Mouse (Mus musculus) erythroblast, embryonic 14.5 days (primary cell): Measurements from ENCODE around the gene Sh3d21. TPM values are rescaled to one million over a fixed set of nuclear protein-coding genes. Genes with fewer than 3 reads are reported as not detected.

Source experiments
- H3K27me3 ChIP-seq: 2 replicates; pipeline ENCODE4 v1.6.1; 2012; ENCODE audit warnings: inconsistent platforms; ENCODE audit not compliant: control insufficient read depth
- H3K36me3 ChIP-seq: 2 replicates; pipeline ENCODE4 v1.6.1; 2012; ENCODE audit warnings: mild to moderate bottlenecking, inconsistent platforms; ENCODE audit not compliant: control insufficient read depth
- H3K4me1 ChIP-seq: 2 replicates; pipeline ENCODE4 v1.6.1; 2012; ENCODE audit warnings: inconsistent platforms; ENCODE audit not compliant: control insufficient read depth
- H3K4me3 ChIP-seq: replicated peaks from 2 replicates; pipeline ENCODE3; 2012; ENCODE audit warnings: moderate library complexity, mild to moderate bottlenecking, inconsistent platforms
- H3K9me3 ChIP-seq: 2 replicates; pipeline ENCODE4 v1.6.1; 2012; ENCODE audit warnings: low read length, inconsistent platforms, mixed read lengths; ENCODE audit not compliant: control insufficient read depth
- GATA1 ChIP-seq: IDR thresholded peaks from 2 replicates; pipeline ENCODE4 v1.6.1; 2012; ENCODE audit warnings: low read length, inconsistent platforms, mixed read lengths
- TAL1 ChIP-seq: IDR thresholded peaks from 3 replicates; pipeline ENCODE4 v1.6.1; 2012; ENCODE audit warnings: low read length, inconsistent platforms, mixed read lengths
- polyA plus RNA-seq: library from polyadenylated mRNA; stranded (reverse); fragments of >175 nt; gene quantifications from 2 replicates; pipeline ENCODE4 v1.2.3, GENCODE M21; 2012

Gene Sh3d21
- polyA plus RNA-seq, 1 experiment = 0.05 TPM

GRCm38 (mm10) chr4:126159455-126159854 lies 3.8 kb downstream of the Sh3d21 start:
- Histone ChIP-seq H3K27me3 (no peaks in the 10 kb centered on the region), H3K4me1 (peaks cover 21% of the 10 kb centered on the region), H3K9me3 (0 out of 2 replicates have a peak, but pooled peaks cover 2% of the 10 kb centered on the region), H3K4me3 (no peak overlapping the region), H3K36me3 (peaks cover 7% of the 10 kb centered on the region)
- TF ChIP-seq GATA1 = no peak
- TF ChIP-seq TAL1 = no peak

GRCm38 (mm10) chr4:126157562-126157961 lies 5.7 kb downstream of the Sh3d21 start:
- peaks cover 5% of the 10 kb centered on the region; the same call in 1 of the 2 replicates for H3K27me3 ChIP-seq
- peaks cover 8% of the 10 kb centered on the region for H3K4me1 ChIP-seq
- 0 out of 2 replicates have a peak, but pooled peaks cover 2% of the 10 kb centered on the region for H3K9me3 ChIP-seq
- H3K4me3 ChIP-seq = no peak overlapping the region
- TF ChIP-seq GATA1 (no peak), TAL1 (no peak)
- H3K36me3 ChIP-seq = no peaks in the 10 kb centered on the region; the same call in 1 of the 2 replicates

- TF ChIP-seq GATA1 = no peak
- no peak for TF ChIP-seq TAL1
- Histone ChIP-seq H3K4me1 (peaks cover 1% of the 10 kb centered on the region), H3K27me3 (peaks cover 8% of the 10 kb centered on the region; the same call in 1 of the 2 replicates), H3K36me3 (no peaks in the 10 kb centered on the region; the same call in 1 of the 2 replicates), H3K4me3 (no peak overlapping the region), H3K9me3 (0 out of 2 replicates have a peak, but pooled peaks cover 2% of the 10 kb centered on the region)
These were observed 6.7 kb downstream of the Sh3d21 start for GRCm38 (mm10) chr4:126156617-126157016.

GRCm38 (mm10) chr4:126155869-126156268 lies 7.4 kb downstream of the Sh3d21 start:
- H3K4me1 ChIP-seq = peaks cover 1% of the 10 kb centered on the region
- H3K9me3 ChIP-seq = 0 out of 2 replicates have a peak, but pooled peaks cover 2% of the 10 kb centered on the region
- peaks cover 14% of the 10 kb centered on the region; the same call in 1 of the 2 replicates for H3K27me3 ChIP-seq
- H3K36me3 ChIP-seq = no peaks in the 10 kb centered on the region; the same call in 1 of the 2 replicates
- no peak overlapping the region for H3K4me3 ChIP-seq
- no peak for TF ChIP-seq GATA1
- TF ChIP-seq TAL1 = no peak

GRCm38 (mm10) chr4:126155183-126155582 lies 8.1 kb downstream of the Sh3d21 start:
- Histone ChIP-seq H3K4me1 (peaks cover 1% of the 10 kb centered on the region), H3K27me3 (peaks cover 20% of the 10 kb centered on the region), H3K36me3 (no peaks in the 10 kb centered on the region; the same call in 1 of the 2 replicates), H3K4me3 (no peak overlapping the region), H3K9me3 (0 out of 2 replicates have a peak, but pooled peaks cover 2% of the 10 kb centered on the region)
- TF ChIP-seq TAL1 (no peak), GATA1 (no peak)

GRCm38 (mm10) chr4:126152864-126153263 lies 10.4 kb downstream of the Sh3d21 start:
- Histone ChIP-seq H3K4me1 (peaks cover 6% of the 10 kb centered on the region), H3K27me3 (peaks cover 43% of the 10 kb centered on the region), H3K9me3 (peaks cover 2% of the 10 kb centered on the region; the same call in 1 of the 2 replicates), H3K36me3 (no peaks in the 10 kb centered on the region; the same call in 1 of the 2 replicates), H3K4me3 (no peak overlapping the region)
- no peak for TF ChIP-seq TAL1
- TF ChIP-seq GATA1 = no peak

- Histone ChIP-seq H3K27me3 (peaks cover 53% of the 10 kb centered on the region), H3K9me3 (peaks cover 2% of the 10 kb centered on the region; the same call in 1 of the 2 replicates), H3K4me1 (peaks cover 6% of the 10 kb centered on the region), H3K36me3 (no peaks in the 10 kb centered on the region; the same call in 1 of the 2 replicates), H3K4me3 (no peak overlapping the region)
- no peak for TF ChIP-seq TAL1
- TF ChIP-seq GATA1 = no peak
These were observed 11.4 kb downstream of the Sh3d21 start for GRCm38 (mm10) chr4:126151701-126152440.

GRCm38 (mm10) chr4:126150949-126151320 lies 12.4 kb downstream of the Sh3d21 start:
- peaks cover 63% of the 10 kb centered on the region for H3K27me3 ChIP-seq
- TF ChIP-seq GATA1 = no peak
- no peak for TF ChIP-seq TAL1
- peaks cover 6% of the 10 kb centered on the region for H3K4me1 ChIP-seq
- H3K4me3 ChIP-seq = no peak overlapping the region
- H3K36me3 ChIP-seq = no peaks in the 10 kb centered on the region
- H3K9me3 ChIP-seq = no peaks in the 10 kb centered on the region; the same call in 1 of the 2 replicates

GRCm38 (mm10) chr4:126150297-126150948 lies 12.9 kb downstream of the Sh3d21 start:
- no peak for TF ChIP-seq GATA1
- TF ChIP-seq TAL1 = no peak
- peaks cover 6% of the 10 kb centered on the region for H3K4me1 ChIP-seq
- peaks cover 63% of the 10 kb centered on the region for H3K27me3 ChIP-seq
- no peaks in the 10 kb centered on the region for H3K36me3 ChIP-seq
- H3K9me3 ChIP-seq = no peaks in the 10 kb centered on the region; the same call in 1 of the 2 replicates
- no peak overlapping the region for H3K4me3 ChIP-seq
